In the genomic region with DNA sequence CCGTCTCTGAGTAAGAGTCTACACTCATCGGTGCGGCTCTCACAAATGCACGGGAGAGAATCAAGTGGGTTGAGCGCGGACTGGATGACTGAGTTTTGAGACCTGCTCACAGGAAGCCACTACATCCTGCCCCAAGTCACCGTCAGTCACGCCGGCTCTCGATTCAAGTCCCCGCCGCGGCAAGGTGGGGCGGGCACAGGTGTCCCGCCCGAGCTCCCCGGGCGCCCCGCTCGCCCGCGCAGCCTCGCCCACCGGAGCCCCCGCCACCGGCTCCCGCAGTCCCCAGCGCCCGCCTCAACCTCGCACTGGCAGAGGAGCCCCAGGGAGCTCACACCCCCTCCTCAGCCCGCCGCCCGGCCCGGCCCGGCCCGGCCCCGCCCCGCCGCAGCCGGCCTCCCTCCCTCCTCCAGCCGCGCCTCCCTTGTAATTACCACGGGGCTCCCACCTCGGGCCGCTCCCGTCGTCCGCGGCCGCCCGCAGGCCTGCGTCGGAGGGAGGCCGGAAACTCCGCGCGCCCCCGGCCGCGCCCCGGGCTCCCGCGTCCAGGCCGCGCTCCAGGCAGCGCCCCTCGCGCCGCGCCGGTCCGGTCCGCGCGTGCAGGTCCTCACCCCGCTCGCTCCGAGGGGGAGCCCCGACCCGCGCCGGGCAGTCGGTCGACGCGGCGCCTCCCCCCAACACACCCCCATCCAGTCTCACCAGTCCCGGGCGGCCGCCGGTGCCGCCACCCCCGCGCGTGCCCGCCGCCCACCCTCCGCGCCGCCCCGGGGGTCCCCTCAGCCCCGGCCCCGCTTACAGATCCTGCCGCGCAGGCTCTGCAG, we compare ENCODE assay signal across 8 mouse cellular contexts. TPM values are rescaled to one million over a fixed set of nuclear protein-coding genes. Genes with fewer than 3 reads are reported as not detected.
DNase-seq lines count a peak whose midpoint lies in the region; ATAC-seq and TF ChIP-seq lines count a peak whose summit lies in the region.

No protein-coding gene starts in this region.

- H3K27ac ChIP-seq in forebrain, postnatal 0 days (ENCODE audit: low read depth, low read length): peak overlapping the region; percentile 94
- peak overlapping the region; percentile 97 for H3K27ac ChIP-seq in hindbrain, embryonic 11.5 days (ENCODE audit: low read depth, low read length)

- CTCF ChIA-PET in Patski (lab: Charles Lee): no interaction called here

- DNase-seq in Patski (ENCODE audit: low read depth, low spot score): no peak
- DNase-seq in cerebellum, adult 11-12 months: peak; percentile 44
- DNase-seq in forebrain, postnatal 0 days: peak; percentile 59
- DNase-seq in hindbrain, embryonic 11.5 days (ENCODE audit: low spot score): peak; percentile 77
- peak; percentile 33 to 55 for DNase-seq in left cerebral cortex, postnatal 25 days (ENCODE audit: low spot score in 2 of 2)
- peak; percentile 51 for DNase-seq in right cerebral cortex, postnatal 25 days

- 1% methylated on average over 75 of the region's 105 CpGs for WGBS in forebrain, postnatal 0 days
- 1% methylated on average over 32 of the region's 105 CpGs for WGBS in hindbrain, embryonic 11.5 days

- H3K9me3 ChIP-seq in forebrain, postnatal 0 days (ENCODE audit: low read length): no peaks in the 10 kb centered on the region
- H3K9me3 ChIP-seq in hindbrain, embryonic 11.5 days (ENCODE audit: control insufficient read depth, low read length): no peaks in the 10 kb centered on the region

- H3K27me3 ChIP-seq in Patski: no peaks in the 10 kb centered on the region
- no peaks in the 10 kb centered on the region for H3K27me3 ChIP-seq in forebrain, postnatal 0 days (ENCODE audit: insufficient read depth, low read length)
- H3K27me3 ChIP-seq in hindbrain, embryonic 11.5 days (ENCODE audit: control insufficient read depth, insufficient read depth, low read length): peaks cover 4% of the 10 kb centered on the region

- peak overlapping the region; percentile 92 for H3K9ac ChIP-seq in forebrain, postnatal 0 days
- H3K9ac ChIP-seq in hindbrain, embryonic 11.5 days (ENCODE audit: low read depth, low read length): peak overlapping the region; percentile 96

- no peaks in the 10 kb centered on the region for H3K4me1 ChIP-seq in forebrain, postnatal 0 days (ENCODE audit: insufficient read depth)
- H3K4me1 ChIP-seq in hindbrain, embryonic 11.5 days (replicated peaks; ENCODE audit: control insufficient read depth, insufficient read depth, low read length): no peaks in the 10 kb centered on the region; the same call in 1 of the 2 replicates

- POLR2A ChIA-PET in Patski (lab: Charles Lee): no interaction called here

- in situ Hi-C loops in Patski (cut with MboI; ENCODE audit: low pct_unique_long_range_greater_than_20kb): no loop called here

- H3K4me2 ChIP-seq in forebrain, postnatal 0 days (ENCODE audit: low read depth): peak overlapping the region; percentile 80
- H3K4me2 ChIP-seq in hindbrain, embryonic 11.5 days (replicated peaks; ENCODE audit: low read depth, low read length): peak overlapping the region; percentile 74

- no peak for TF ChIP-seq CTCF in Patski (IDR thresholded peaks at IDR 0.05)
- no peak for TF ChIP-seq CTCF in forebrain, postnatal 0 days (IDR thresholded peaks at IDR 0.05; ENCODE audit: low read depth)

- H3K4me3 ChIP-seq in forebrain, postnatal 0 days (ENCODE audit: low read depth, low read length): peak overlapping the region; percentile 93
- H3K4me3 ChIP-seq in hindbrain, embryonic 11.5 days (ENCODE audit: low read depth, low read length): peak overlapping the region; percentile 95

- intact Hi-C loops in left cerebral cortex, postnatal 25 days (cut with DNase I): no loop called here

- ATAC-seq in Patski: peak; percentile 78
- peak; percentile 81 for ATAC-seq in forebrain, postnatal 0 days
- ATAC-seq in hindbrain, embryonic 11.5 days (ENCODE audit: low FRiP score): peak; percentile 87
- ATAC-seq in megakaryocyte-erythroid progenitor cell, adult 5-6 weeks (replicated peaks; ENCODE audit: low FRiP score, low TSS enrichment, poor library complexity, severe bottlenecking): peak; percentile 51
- ATAC-seq in monocyte, adult 5-6 weeks (replicated peaks; ENCODE audit: insufficient number of reproducible peaks, low FRiP score, low TSS enrichment, poor library complexity, severe bottlenecking): no peak

- no peaks in the 10 kb centered on the region for H3K36me3 ChIP-seq in forebrain, postnatal 0 days (ENCODE audit: insufficient read depth)
- H3K36me3 ChIP-seq in hindbrain, embryonic 11.5 days (ENCODE audit: control insufficient read depth, insufficient read depth, low read length): no peaks in the 10 kb centered on the region

RNA-seq across cellular contexts. Expression of gene Rasa2, which starts 0.6 kb away (rescaled TPM):
- polyA plus RNA-seq in Patski (2021): 14.6 TPM
- total RNA-seq in forebrain, postnatal 0 days (2014; rRNA removed): 21.5 and 23.2 TPM in 2 replicates
- 5.8 and 14.0 TPM in 2 replicates for polyA plus RNA-seq in forebrain, postnatal 0 days (2015; fragmentation: Nextera tagmentation; extraction: Ambion mirVana)
- polyA plus RNA-seq in hindbrain, embryonic 11.5 days (2014; fragmentation: Nextera tagmentation; extraction: Ambion mirVana): 16.4 and 16.8 TPM in 2 replicates
- total RNA-seq in left cerebral cortex, postnatal 25 days (2021): 10 to 100 TPM; 33.6 to 33.7 TPM
- total RNA-seq in megakaryocyte-erythroid progenitor cell, adult 5-6 weeks (2014; fragmentation: Nextera tagmentation): 8.7 and 9.7 TPM in 2 replicates
- 9.7 and 13.8 TPM in 2 replicates for total RNA-seq in megakaryocyte-erythroid progenitor cell, adult 5-6 weeks (2017)
- 33.0 to 39.1 TPM (median 38.8 TPM) in 3 replicates for total RNA-seq in monocyte, adult 5-6 weeks (2017)
